Mouse (Mus musculus): ENCODE data around the gene Utrn. TPM values are rescaled to one million over a fixed set of nuclear protein-coding genes. Genes with fewer than 3 reads are reported as not detected.

The Utrn gene
- polyA plus RNA-seq, 1 experiment from 2014 or later: 49.7 TPM

- 74% methylated on average over 3 of the region's 3 CpGs for WGBS
- H3K27ac ChIP-seq (ENCODE audit: low read depth, low read length): no peak overlapping the region
- ATAC-seq (replicated peaks; ENCODE audit: low FRiP score): no peak
Measured at GRCm38 (mm10) chr10:12790881-12791280, 78.3 kb downstream of the Utrn start.

DNA sequence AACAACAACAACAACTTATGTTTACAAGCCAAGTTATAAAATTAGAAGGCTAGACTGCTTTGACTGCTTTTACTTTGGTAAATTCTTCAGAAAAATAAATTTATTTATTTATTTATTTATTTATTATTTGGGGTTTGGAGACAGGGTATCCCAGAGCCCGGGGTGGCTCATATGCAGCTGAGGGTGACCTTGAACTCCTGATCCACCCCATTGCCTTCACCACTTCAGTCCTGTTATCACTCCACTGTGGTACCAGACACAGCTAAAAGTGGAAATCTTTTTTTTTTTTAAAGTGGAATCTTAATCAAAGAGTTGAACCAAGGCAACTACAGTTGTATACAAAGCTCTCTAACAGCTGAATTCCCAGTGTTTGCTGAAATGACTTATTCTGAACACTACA is 80.6 kb downstream of the Utrn start:
- no peaks in the 10 kb centered on the region for H3K4me1 ChIP-seq (replicated peaks; ENCODE audit: control insufficient read depth, insufficient read depth, low read length)
- ATAC-seq (replicated peaks; ENCODE audit: low FRiP score): no peak
- 94% methylated on average over 1 of the region's 1 CpGs for WGBS
- H3K9me3 ChIP-seq (ENCODE audit: control insufficient read depth, low read length): no peaks in the 10 kb centered on the region
- no peak for DNase-seq (ENCODE audit: low spot score)
- no peak overlapping the region for H3K4me2 ChIP-seq (ENCODE audit: low read depth, low read length, severe bottlenecking)
- no peak overlapping the region for H3K4me3 ChIP-seq (ENCODE audit: low read depth, low read length)
- H3K9ac ChIP-seq (ENCODE audit: low read length): no peak overlapping the region
- no peaks in the 10 kb centered on the region for H3K27me3 ChIP-seq (ENCODE audit: control insufficient read depth, insufficient read depth, low read length)
- H3K27ac ChIP-seq (ENCODE audit: low read depth, low read length): no peak overlapping the region
- H3K36me3 ChIP-seq (ENCODE audit: control insufficient read depth, insufficient read depth, low read length): no peaks in the 10 kb centered on the region

More at GRCm38 (mm10) chr10:12790881-12791280, 78.3 kb downstream of the Utrn start:
- Histone ChIP-seq H3K4me2 (ENCODE audit: low read depth, low read length, severe bottlenecking) (no peak overlapping the region), H3K9ac (ENCODE audit: low read length) (no peak overlapping the region), H3K36me3 (ENCODE audit: control insufficient read depth, insufficient read depth, low read length) (no peaks in the 10 kb centered on the region), H3K27me3 (ENCODE audit: control insufficient read depth, insufficient read depth, low read length) (no peaks in the 10 kb centered on the region), H3K9me3 (ENCODE audit: control insufficient read depth, low read length) (no peaks in the 10 kb centered on the region), H3K4me3 (ENCODE audit: low read depth, low read length) (no peak overlapping the region), H3K4me1 (replicated peaks; ENCODE audit: control insufficient read depth, insufficient read depth, low read length) (no peaks in the 10 kb centered on the region)
- no peak for DNase-seq (ENCODE audit: low spot score)

DNA sequence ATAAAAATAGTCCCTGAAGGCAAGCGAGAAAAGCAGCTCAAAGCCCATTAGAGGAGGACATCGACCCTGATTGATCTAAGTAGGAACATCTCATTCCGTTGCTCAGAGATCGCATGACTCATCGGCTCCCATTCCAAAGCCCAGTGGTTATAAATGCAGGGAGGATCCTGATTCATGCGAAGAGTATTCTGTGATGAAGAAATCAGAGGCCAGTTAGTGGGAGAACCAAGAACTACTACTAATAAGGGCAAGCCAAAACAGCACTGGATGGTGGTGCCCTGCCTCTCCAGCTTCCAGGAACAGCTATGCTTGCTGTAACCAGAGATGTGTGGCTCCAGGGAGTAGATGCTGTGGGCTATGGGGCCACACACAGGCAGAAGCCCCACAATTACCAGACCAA is 81.2 kb downstream of the Utrn start:
- WGBS: 90% methylated on average over 6 of the region's 6 CpGs
- no peak overlapping the region for H3K9ac ChIP-seq (ENCODE audit: low read length)
- H3K4me1 ChIP-seq (replicated peaks; ENCODE audit: control insufficient read depth, insufficient read depth, low read length): no peaks in the 10 kb centered on the region
- H3K27me3 ChIP-seq (ENCODE audit: control insufficient read depth, insufficient read depth, low read length): no peaks in the 10 kb centered on the region
- H3K27ac ChIP-seq (ENCODE audit: low read depth, low read length): no peak overlapping the region
- DNase-seq (ENCODE audit: low spot score) (no peak), ATAC-seq (replicated peaks; ENCODE audit: low FRiP score) (no peak)
- no peaks in the 10 kb centered on the region for H3K9me3 ChIP-seq (ENCODE audit: control insufficient read depth, low read length)
- no peak overlapping the region for H3K4me3 ChIP-seq (ENCODE audit: low read depth, low read length)
- no peak overlapping the region for H3K4me2 ChIP-seq (ENCODE audit: low read depth, low read length, severe bottlenecking)
- H3K36me3 ChIP-seq (ENCODE audit: control insufficient read depth, insufficient read depth, low read length): no peaks in the 10 kb centered on the region

GRCm38 (mm10) chr10:12785299-12785698 is 83.9 kb downstream of the Utrn start:
- H3K4me1 ChIP-seq (replicated peaks; ENCODE audit: control insufficient read depth, insufficient read depth, low read length): no peaks in the 10 kb centered on the region
- no peaks in the 10 kb centered on the region for H3K27me3 ChIP-seq (ENCODE audit: control insufficient read depth, insufficient read depth, low read length)
- no peak for ATAC-seq (replicated peaks; ENCODE audit: low FRiP score)
- 90% methylated on average over 5 of the region's 5 CpGs for WGBS
- no peak overlapping the region for H3K4me2 ChIP-seq (ENCODE audit: low read depth, low read length, severe bottlenecking)
- DNase-seq (ENCODE audit: low spot score): no peak
- H3K9me3 ChIP-seq (ENCODE audit: control insufficient read depth, low read length): no peaks in the 10 kb centered on the region
- H3K27ac ChIP-seq (ENCODE audit: low read depth, low read length): no peak overlapping the region
- no peak overlapping the region for H3K4me3 ChIP-seq (ENCODE audit: low read depth, low read length)
- H3K36me3 ChIP-seq (ENCODE audit: control insufficient read depth, insufficient read depth, low read length): no peaks in the 10 kb centered on the region
- no peak overlapping the region for H3K9ac ChIP-seq (ENCODE audit: low read length)

DNA sequence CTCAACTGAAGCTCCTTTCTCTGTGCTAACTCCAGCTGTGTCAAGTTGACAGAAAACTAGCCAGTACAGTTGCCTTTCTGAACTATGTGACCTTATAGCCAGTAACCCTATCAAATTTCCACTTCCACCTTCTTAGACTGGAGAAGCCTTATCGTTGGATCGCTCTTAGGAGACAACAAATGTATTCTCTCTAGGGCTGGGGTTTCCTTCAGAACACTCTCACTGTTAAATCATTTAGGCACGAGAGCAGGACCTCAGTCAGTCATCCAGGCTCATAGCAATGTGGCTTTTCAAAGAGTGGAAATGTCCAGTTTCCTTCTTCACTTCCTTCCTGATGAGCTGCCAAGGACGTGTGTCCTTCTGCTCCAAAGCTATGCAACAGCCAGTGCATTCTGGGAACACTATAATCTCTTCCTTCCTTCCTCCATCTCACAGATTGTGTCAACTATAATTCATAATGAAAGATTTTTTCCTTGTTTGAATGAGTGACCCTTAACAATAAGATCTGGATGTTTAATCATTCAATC is 87.7 kb downstream of the Utrn start:
- Histone ChIP-seq H3K9ac (ENCODE audit: low read length) (no peak overlapping the region), H3K27ac (ENCODE audit: low read depth, low read length) (no peak overlapping the region), H3K4me3 (ENCODE audit: low read depth, low read length) (no peak overlapping the region), H3K9me3 (ENCODE audit: control insufficient read depth, low read length) (no peaks in the 10 kb centered on the region), H3K27me3 (ENCODE audit: control insufficient read depth, insufficient read depth, low read length) (no peaks in the 10 kb centered on the region), H3K4me1 (replicated peaks; ENCODE audit: control insufficient read depth, insufficient read depth, low read length) (no peaks in the 10 kb centered on the region), H3K4me2 (ENCODE audit: low read depth, low read length, severe bottlenecking) (no peak overlapping the region), H3K36me3 (ENCODE audit: control insufficient read depth, insufficient read depth, low read length) (no peaks in the 10 kb centered on the region)
- ATAC-seq (replicated peaks; ENCODE audit: low FRiP score): no peak
- no peak for DNase-seq (ENCODE audit: low spot score)
- WGBS: 87% methylated on average over 4 of the region's 4 CpGs

GRCm38 (mm10) chr10:12773178-12773577 is 96.0 kb downstream of the Utrn start:
- DNase-seq (ENCODE audit: low spot score) (no peak), ATAC-seq (replicated peaks; ENCODE audit: low FRiP score) (no peak)
- Histone ChIP-seq H3K4me2 (ENCODE audit: low read depth, low read length, severe bottlenecking) (no peak overlapping the region), H3K4me3 (ENCODE audit: low read depth, low read length) (no peak overlapping the region), H3K9ac (ENCODE audit: low read length) (no peak overlapping the region), H3K27me3 (ENCODE audit: control insufficient read depth, insufficient read depth, low read length) (no peaks in the 10 kb centered on the region), H3K27ac (ENCODE audit: low read depth, low read length) (no peak overlapping the region), H3K36me3 (ENCODE audit: control insufficient read depth, insufficient read depth, low read length) (no peaks in the 10 kb centered on the region), H3K4me1 (replicated peaks; ENCODE audit: control insufficient read depth, insufficient read depth, low read length) (no peaks in the 10 kb centered on the region), H3K9me3 (ENCODE audit: control insufficient read depth, low read length) (no peaks in the 10 kb centered on the region)
- 52% methylated on average over 6 of the region's 6 CpGs for WGBS

DNA sequence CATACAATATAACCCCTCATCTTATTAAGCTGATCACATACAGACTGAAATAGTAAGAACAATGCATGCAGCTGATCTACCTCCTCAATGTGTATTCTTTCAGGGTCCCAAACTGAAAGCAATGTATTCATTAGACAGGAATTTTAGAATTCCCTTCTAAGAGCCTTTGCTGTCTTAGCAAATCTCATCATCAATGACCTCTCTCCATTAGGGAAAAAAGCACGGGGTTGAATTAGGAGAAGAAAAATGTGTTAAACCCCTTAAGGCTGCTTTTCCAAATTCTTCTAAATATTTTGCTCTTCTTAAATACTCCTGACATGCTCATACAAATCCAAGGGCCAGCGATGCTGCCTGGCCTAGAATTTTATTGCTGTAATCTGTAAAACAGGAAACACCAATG is 97.7 kb downstream of the Utrn start:
- no peaks in the 10 kb centered on the region for H3K4me1 ChIP-seq (replicated peaks; ENCODE audit: control insufficient read depth, insufficient read depth, low read length)
- H3K4me3 ChIP-seq (ENCODE audit: low read depth, low read length): no peak overlapping the region
- no peaks in the 10 kb centered on the region for H3K9me3 ChIP-seq (ENCODE audit: control insufficient read depth, low read length)
- no peaks in the 10 kb centered on the region for H3K36me3 ChIP-seq (ENCODE audit: control insufficient read depth, insufficient read depth, low read length)
- DNase-seq (ENCODE audit: low spot score) (no peak), ATAC-seq (replicated peaks; ENCODE audit: low FRiP score) (no peak)
- no peaks in the 10 kb centered on the region for H3K27me3 ChIP-seq (ENCODE audit: control insufficient read depth, insufficient read depth, low read length)
- no peak overlapping the region for H3K9ac ChIP-seq (ENCODE audit: low read length)
- no peak overlapping the region for H3K27ac ChIP-seq (ENCODE audit: low read depth, low read length)
- H3K4me2 ChIP-seq (ENCODE audit: low read depth, low read length, severe bottlenecking): no peak overlapping the region
- WGBS: 83% methylated on average over 2 of the region's 2 CpGs

GRCm38 (mm10) chr10:12762668-12763067 is 106.5 kb downstream of the Utrn start:
- Histone ChIP-seq H3K4me1 (replicated peaks; ENCODE audit: control insufficient read depth, insufficient read depth, low read length) (no peaks in the 10 kb centered on the region), H3K4me2 (ENCODE audit: low read depth, low read length, severe bottlenecking) (no peak overlapping the region), H3K9ac (ENCODE audit: low read length) (no peak overlapping the region), H3K9me3 (ENCODE audit: control insufficient read depth, low read length) (no peaks in the 10 kb centered on the region), H3K4me3 (ENCODE audit: low read depth, low read length) (no peak overlapping the region), H3K36me3 (ENCODE audit: control insufficient read depth, insufficient read depth, low read length) (no peaks in the 10 kb centered on the region), H3K27ac (ENCODE audit: low read depth, low read length) (no peak overlapping the region), H3K27me3 (ENCODE audit: control insufficient read depth, insufficient read depth, low read length) (no peaks in the 10 kb centered on the region)
- ATAC-seq (replicated peaks; ENCODE audit: low FRiP score): no peak
- no peak for DNase-seq (ENCODE audit: low spot score)
- 59% methylated on average over 3 of the region's 3 CpGs for WGBS

GRCm38 (mm10) chr10:12758702-12758988 is 110.5 kb downstream of the Utrn start:
- no peak overlapping the region for H3K27ac ChIP-seq (ENCODE audit: low read depth, low read length)
- H3K4me2 ChIP-seq (ENCODE audit: low read depth, low read length, severe bottlenecking): no peak overlapping the region
- H3K4me1 ChIP-seq (replicated peaks; ENCODE audit: control insufficient read depth, insufficient read depth, low read length): no peaks in the 10 kb centered on the region
- H3K9me3 ChIP-seq (ENCODE audit: control insufficient read depth, low read length): no peaks in the 10 kb centered on the region
- H3K36me3 ChIP-seq (ENCODE audit: control insufficient read depth, insufficient read depth, low read length): no peaks in the 10 kb centered on the region
- no peaks in the 10 kb centered on the region for H3K27me3 ChIP-seq (ENCODE audit: control insufficient read depth, insufficient read depth, low read length)
- H3K4me3 ChIP-seq (ENCODE audit: low read depth, low read length): no peak overlapping the region
- DNase-seq (ENCODE audit: low spot score): no peak
- H3K9ac ChIP-seq (ENCODE audit: low read length): no peak overlapping the region
- ATAC-seq (replicated peaks; ENCODE audit: low FRiP score): no peak
- 71% methylated on average over 6 of the region's 6 CpGs for WGBS

Data from forebrain, embryonic 11.5 days (tissue).